ENCODE assay signal across 12 mouse cellular contexts in the genomic region with DNA sequence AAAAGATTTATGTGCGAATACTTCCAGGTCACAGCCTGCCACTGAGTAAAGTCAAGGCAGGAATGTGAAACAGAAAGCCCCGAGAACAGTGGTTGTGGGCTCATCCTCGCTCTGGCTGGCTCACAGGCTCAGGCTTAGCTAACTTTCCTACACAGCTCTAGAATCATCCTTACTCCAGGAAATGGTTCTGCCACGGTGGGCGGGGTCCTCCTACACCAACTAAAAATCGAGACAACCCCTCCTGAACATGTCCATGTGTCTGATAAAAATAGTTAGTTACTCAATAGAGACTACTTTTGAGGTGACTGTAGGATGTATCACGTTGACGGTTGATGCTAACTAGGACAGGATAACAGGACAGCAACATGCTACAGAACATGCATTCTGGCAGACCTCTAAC.
"Had no signal": no experiment of that assay in that cellular context is flagged by ENCODE, and none has a peak within 500 bp of the region (broad histone marks: within the 10 kb centered on the region; RNA-seq: fewer than 3 reads in every experiment).

No protein-coding gene starts in this region.

- DNase-seq: kidney, adult 2 months; kidney, postnatal 14 days; layer of hippocampus, postnatal 36 days; lung, adult 18-20 months; retina, postnatal 1 day had no signal

- H3K27me3 ChIP-seq: kidney, embryonic 15.5 days; limb, embryonic 13.5 days; midbrain, embryonic 12.5 days; neural tube, embryonic 13.5 days had no signal

- H3K9me3 ChIP-seq: kidney, embryonic 15.5 days; limb, embryonic 13.5 days; midbrain, embryonic 12.5 days; neural tube, embryonic 13.5 days had no signal

- H3K27ac ChIP-seq: kidney, embryonic 15.5 days; limb, embryonic 13.5 days; liver, embryonic 14.5 days; midbrain, embryonic 12.5 days; neural tube, embryonic 13.5 days had no signal

- ATAC-seq: intestine, embryonic 16.5 days; midbrain, embryonic 16.5 days had no signal

- H3K4me3 ChIP-seq: kidney, embryonic 15.5 days; limb, embryonic 13.5 days; midbrain, embryonic 12.5 days; neural tube, embryonic 13.5 days had no signal

- H3K9ac ChIP-seq: kidney, embryonic 15.5 days; limb, embryonic 13.5 days; liver, embryonic 14.5 days; midbrain, embryonic 12.5 days; neural tube, embryonic 13.5 days had no signal

- H3K4me1 ChIP-seq: kidney, embryonic 15.5 days; limb, embryonic 13.5 days; midbrain, embryonic 12.5 days; neural tube, embryonic 13.5 days had no signal

- H3K4me2 ChIP-seq: kidney, embryonic 15.5 days; limb, embryonic 13.5 days; midbrain, embryonic 12.5 days; neural tube, embryonic 13.5 days had no signal
